Mouse (Mus musculus) central nervous system, embryonic 11.5 days (tissue): ENCODE data around the gene Prss34. TPM values are rescaled to one million over a fixed set of nuclear protein-coding genes. Genes with fewer than 3 reads are reported as not detected.

ENCODE experiments used
- polyA plus RNA-seq: library from polyadenylated mRNA; depleted of rRNA; stranded (reverse); fragments of >200 nt; gene quantifications from 2 replicates; pipeline ENCODE4 v1.2.3, GENCODE M21; 2012; rRNA removed

Gene Prss34
- polyA plus RNA-seq, result 0.20 TPM in 1 of 2 replicates, not detected in the other

DNA sequence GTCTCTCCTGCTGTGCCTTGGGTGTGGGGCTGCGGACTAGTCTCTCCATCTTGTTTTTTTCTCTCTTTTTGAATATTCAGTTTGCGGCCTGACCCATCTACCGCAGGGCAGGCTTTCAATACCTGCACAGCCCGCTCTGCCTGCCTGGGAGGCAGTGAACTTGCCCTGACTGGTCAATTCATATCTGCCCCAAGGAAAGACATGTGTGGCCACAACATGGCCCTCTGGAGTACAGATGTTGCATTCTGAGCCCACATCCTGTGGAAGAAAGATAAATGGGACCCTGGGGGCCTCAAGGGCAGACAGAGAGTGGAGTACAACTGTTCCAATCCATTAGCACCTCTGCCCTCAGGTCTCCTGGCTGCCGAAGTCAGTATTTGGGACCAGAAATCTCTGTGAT lies at the start of gene Prss34:
Gene Prss34 (plus strand): TSS at position 301 of the 400 bp plus-strand sequence.

DNA sequence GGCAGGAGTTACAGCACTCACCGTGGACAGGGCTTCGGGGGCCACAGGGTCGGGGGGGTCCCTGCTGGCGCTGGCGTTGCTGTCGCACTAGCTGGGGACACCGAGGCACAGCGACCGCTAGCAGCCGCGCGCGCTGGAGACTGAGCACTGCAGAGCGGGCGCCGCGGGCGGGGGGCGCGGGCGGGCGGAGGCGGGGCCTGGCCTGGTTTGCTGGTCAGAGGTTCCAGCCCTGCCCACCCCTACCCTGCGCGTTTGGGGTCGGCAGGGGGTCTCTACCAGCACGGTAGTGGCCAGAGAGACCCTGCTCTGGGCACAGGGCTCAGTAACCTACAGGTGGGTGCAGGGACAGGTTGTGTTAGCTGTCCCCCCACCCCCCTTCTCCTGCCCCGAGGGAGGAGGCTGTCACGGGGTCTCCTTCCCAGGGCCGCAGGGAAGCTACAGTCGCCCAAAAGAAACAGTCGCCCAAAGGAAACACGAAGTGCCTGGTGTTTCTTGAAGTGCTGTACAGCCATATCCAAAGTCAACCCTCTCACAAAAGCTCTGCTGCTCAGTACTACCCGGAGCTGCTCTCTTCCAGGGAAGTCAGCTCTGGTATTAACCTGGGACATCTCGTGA lies 41.9 kb upstream of the Prss34 start, which contains the start of gene Baiap3:
Gene Baiap3 (minus strand): TSS at position 225 of the 615 bp plus-strand sequence.

DNA sequence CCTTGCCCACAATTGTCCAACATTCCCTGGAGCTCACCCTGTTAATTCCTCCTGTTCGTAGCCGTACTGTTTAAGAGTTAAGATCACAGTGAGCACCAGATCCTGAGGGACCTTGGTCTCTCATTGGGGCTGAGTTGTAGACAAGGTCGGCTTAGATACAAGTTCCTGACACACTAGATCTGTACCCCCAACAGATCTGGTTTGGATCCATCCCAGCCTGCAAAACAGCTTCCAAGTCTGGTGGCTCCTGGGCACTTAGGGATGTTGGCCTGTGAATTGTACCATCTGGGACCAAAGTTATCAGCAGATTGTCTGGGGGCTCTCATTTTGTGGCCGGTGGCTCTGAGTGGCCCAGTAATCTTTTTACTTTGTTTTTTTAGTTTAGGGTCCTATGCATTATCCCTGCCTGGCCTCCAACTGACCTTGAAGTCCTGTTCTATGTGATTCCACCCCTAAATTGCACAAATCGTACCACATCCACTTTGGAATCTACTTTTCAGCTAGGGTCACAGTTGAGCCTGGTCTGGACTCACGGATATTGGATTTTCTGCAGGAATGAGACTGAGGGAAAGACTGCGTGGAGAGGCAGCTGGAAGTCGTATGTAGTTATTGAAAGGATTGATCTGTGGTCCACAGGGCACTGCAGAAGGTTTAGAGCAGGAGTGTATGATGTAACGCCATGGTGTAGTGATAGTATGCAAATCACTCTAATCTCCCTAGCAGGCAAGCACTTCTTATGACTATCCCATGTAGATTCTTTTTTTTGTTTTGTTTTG lies 23.4 kb upstream of the Prss34 start, which contains the start of gene Ube2i:
Gene Ube2i (minus strand): TSS at position 52 of the 776 bp plus-strand sequence.

DNA sequence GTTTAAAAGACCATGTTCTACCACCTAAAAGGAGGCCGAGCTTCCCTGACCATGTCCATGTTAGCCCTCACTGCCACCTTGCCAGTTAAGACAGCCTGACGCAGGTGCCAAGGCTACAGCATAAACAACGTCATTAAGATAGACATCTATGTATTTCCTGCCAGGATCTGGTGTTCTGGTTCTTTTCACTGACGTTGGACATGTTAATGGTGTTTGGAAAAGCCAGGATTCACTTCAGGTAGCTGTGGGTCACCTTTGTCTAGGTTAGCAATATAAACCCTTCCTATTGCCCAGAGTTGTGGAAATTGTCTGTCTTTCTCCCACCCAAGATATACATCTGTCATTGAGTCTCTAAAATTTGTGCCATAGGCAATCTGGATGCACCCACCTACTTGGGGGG lies 10.2 kb downstream of the Prss34 start, which contains the start of gene Prss28:
Gene Prss28 (plus strand): TSS at position 301 of the 400 bp plus-strand sequence.

DNA sequence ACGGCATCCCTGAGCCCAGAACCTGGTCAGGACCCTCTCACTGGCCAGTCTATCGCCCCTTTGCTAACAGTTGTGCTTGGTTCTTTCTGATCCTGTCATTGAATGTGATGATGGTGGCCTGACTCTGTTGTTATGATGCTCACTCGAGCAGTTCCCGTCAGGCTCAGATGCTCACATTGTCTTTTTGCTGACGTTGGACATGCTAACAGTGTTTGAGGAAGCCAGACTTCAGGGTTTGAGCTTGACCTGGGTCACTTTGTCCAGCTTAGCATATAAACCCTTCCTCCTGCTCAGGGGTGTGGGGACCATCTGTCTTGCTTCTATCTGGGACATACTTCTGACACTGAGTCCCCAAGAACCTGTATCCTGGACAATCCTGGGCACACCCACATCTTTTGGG lies 20.2 kb downstream of the Prss34 start, which contains the start of gene Prss29:
Gene Prss29 (plus strand): TSS at position 301 of the 400 bp plus-strand sequence.

DNA sequence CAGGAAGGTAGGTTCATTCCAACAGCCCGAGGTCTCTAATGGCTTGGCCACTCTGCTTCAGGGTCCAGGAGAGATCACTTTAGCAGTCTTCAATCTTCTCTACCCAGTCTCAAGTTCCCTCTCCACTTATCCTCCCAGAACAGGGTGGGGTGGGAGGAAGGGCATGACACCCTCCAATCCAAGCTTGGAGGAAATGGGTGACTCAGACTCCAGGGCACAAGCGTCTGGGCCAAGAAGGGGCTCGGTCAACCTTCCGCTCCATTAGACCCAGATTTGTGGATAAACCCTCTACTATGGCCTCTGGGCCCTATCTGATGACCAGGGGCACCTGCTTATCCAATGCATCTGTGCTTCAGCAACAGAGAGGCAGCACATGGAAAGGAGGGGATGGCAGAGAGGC lies 47.3 kb downstream of the Prss34 start, which contains the start of gene Tpsab1:
Gene Tpsab1 (minus strand): TSS at position 101 of the 400 bp plus-strand sequence.

Other genes with a start within 250 kb of the Prss34 start
- 4.2 and 7.3 TPM in 2 replicates for gene Tmem204, start 214.8 kb upstream of the Prss34 start, polyA plus RNA-seq
- 31.8 and 44.2 TPM in 2 replicates for gene Telo2, start 182.4 kb upstream of the Prss34 start, polyA plus RNA-seq
- not detected in 2 replicates for gene Ptx4, start 177.6 kb upstream of the Prss34 start, polyA plus RNA-seq
- 27.6 and 29.7 TPM in 2 replicates for gene Clcn7, start 165.0 kb upstream of the Prss34 start, polyA plus RNA-seq
- gene Ccdc154, start 135.9 kb upstream of the Prss34 start, polyA plus RNA-seq, result 0.02 TPM in 2 replicates
- gene Gm38655, start 122.9 kb upstream of the Prss34 start, polyA plus RNA-seq, result not detected in 2 replicates
- 28.6 and 42.4 TPM in 2 replicates for gene BC003965, start 113.8 kb upstream of the Prss34 start, polyA plus RNA-seq
- gene Unkl, start 110.0 kb upstream of the Prss34 start, polyA plus RNA-seq, result 16.4 and 17.0 TPM in 2 replicates
- 42.2 and 53.3 TPM in 2 replicates for gene Gnptg, start 58.3 kb upstream of the Prss34 start, polyA plus RNA-seq
- gene Tsr3, start 58.2 kb upstream of the Prss34 start, polyA plus RNA-seq, result 52.3 and 87.6 TPM in 2 replicates
- gene Baiap3, start 42.0 kb upstream of the Prss34 start, polyA plus RNA-seq, result 2.9 and 3.1 TPM in 2 replicates
- 632 and 669 TPM in 2 replicates for gene Ube2i, start 23.8 kb upstream of the Prss34 start, polyA plus RNA-seq
- gene Prss28, start 10.3 kb downstream of the Prss34 start, polyA plus RNA-seq, result not detected in 2 replicates
- not detected in 2 replicates for gene Prss29, start 20.3 kb downstream of the Prss34 start, polyA plus RNA-seq
- not detected in 2 replicates for gene Tpsab1, start 47.2 kb downstream of the Prss34 start, polyA plus RNA-seq
- gene Tpsb2, start 67.9 kb downstream of the Prss34 start, polyA plus RNA-seq, result not detected in 2 replicates
- gene Tpsg1, start 70.9 kb downstream of the Prss34 start, polyA plus RNA-seq, result not detected in 2 replicates
- 53.5 and 55.8 TPM in 2 replicates for gene Cacna1h, start 135.4 kb downstream of the Prss34 start, polyA plus RNA-seq
- gene Tekt4, start 156.2 kb downstream of the Prss34 start, polyA plus RNA-seq, result 0.25 and 0.42 TPM in 2 replicates
- 0.06 and 0.07 TPM in 2 replicates for gene Sstr5, start 198.9 kb downstream of the Prss34 start, polyA plus RNA-seq